Mouse (Mus musculus) ES-E14 (cell line): ENCODE data around the gene Arsk. TPM values are rescaled to one million over a fixed set of nuclear protein-coding genes. Genes with fewer than 3 reads are reported as not detected.

ENCODE experiments used
- DNase-seq: peaks from one replicate; pipeline ENCODE4 v3.0.0-alpha.2; 2013; ENCODE audit warnings: low read depth, low spot score
- H3K27ac ChIP-seq: 2 replicates; pipeline ENCODE4 v1.5.1; 2012; ENCODE audit warnings: low read depth, mild to moderate bottlenecking, low read length, moderate library complexity, mixed read lengths; ENCODE audit not compliant: poor library complexity, insufficient read depth, severe bottlenecking
- H3K36me3 ChIP-seq: 2 replicates; pipeline ENCODE4 v1.6.1; 2012; ENCODE audit warnings: mild to moderate bottlenecking, low read length, moderate library complexity, mixed read lengths; ENCODE audit not compliant: control insufficient read depth, poor library complexity, insufficient read depth, severe bottlenecking
- H3K4me1 ChIP-seq, 2 experiments: fragments of 150-350 bp in 1 of 2; sonication (generic) in 1 of 2; 2 replicates each; pipeline ENCODE4 v1.6.1; 2012; ENCODE audit warnings: low read length in 2 of 2, mild to moderate bottlenecking in 1 of 2, mixed read lengths in 1 of 2; ENCODE audit not compliant: control insufficient read depth in 2 of 2, insufficient read depth in 2 of 2, poor library complexity in 1 of 2
- H3K4me3 ChIP-seq, 2 experiments: fragments of 150-350 bp in 1 of 2; sonication (generic) in 1 of 2; 2 replicates each; pipeline ENCODE4 v1.5.1; 2012; ENCODE audit warnings: low read length in 2 of 2, low read depth in 1 of 2, mild to moderate bottlenecking in 1 of 2, mixed read lengths in 1 of 2; ENCODE audit not compliant: insufficient read depth in 1 of 2, poor library complexity in 1 of 2, severe bottlenecking in 1 of 2
- H3K9ac ChIP-seq: 2 replicates; pipeline ENCODE4 v1.6.1; 2012; ENCODE audit warnings: low read depth, mild to moderate bottlenecking, low read length, mixed read lengths; ENCODE audit not compliant: poor library complexity, insufficient read depth, severe bottlenecking
- H3K9me3 ChIP-seq: fragments of 150-350 bp; sonication (generic); 2 replicates; pipeline ENCODE4 v1.6.1; 2012; ENCODE audit warnings: low read depth, mild to moderate bottlenecking, low read length; ENCODE audit not compliant: control insufficient read depth, insufficient read depth
- CHD2 ChIP-seq: IDR thresholded peaks from 2 replicates; pipeline ENCODE4 v1.6.1; 2014; ENCODE audit warnings: mild to moderate bottlenecking, low read depth, low read length, inconsistent platforms
- HCFC1 ChIP-seq: IDR thresholded peaks from 2 replicates; pipeline ENCODE4 v1.6.1; 2012; ENCODE audit warnings: low read length, inconsistent platforms, borderline replicate concordance; ENCODE audit not compliant: insufficient read depth
- MAFK ChIP-seq: IDR thresholded peaks from 2 replicates; pipeline ENCODE4 v1.6.1; 2014; ENCODE audit warnings: mild to moderate bottlenecking, low read depth, low read length, inconsistent platforms; ENCODE audit not compliant: insufficient read depth
- ZC3H11A ChIP-seq: IDR thresholded peaks from 2 replicates; pipeline ENCODE4 v1.6.1; 2012; ENCODE audit warnings: low read depth, mild to moderate bottlenecking, inconsistent platforms, low read length, borderline replicate concordance
- ZNF384 ChIP-seq: IDR thresholded peaks from 2 replicates; pipeline ENCODE4 v1.6.1; 2012; ENCODE audit warnings: low read depth, low read length, inconsistent platforms
- in situ Hi-C, 2 experiments: fragments of 600-800 bp; cut with MboI; formaldehyde crosslinking; loops; one replicate each; pipeline ENCODE4 v1.15.1; 2025; ENCODE audit warnings: low sequenced_read_pairs in 2 of 2, inconsistent platforms in 1 of 2; ENCODE audit not compliant: unreplicated experiment in 2 of 2
- total RNA-seq: library from RNA; depleted of rRNA; stranded (reverse); fragments of 300-350 nt; gene quantifications from 2 replicates; pipeline ENCODE4 v1.2.3, GENCODE M21; 2012

Gene Arsk
- total RNA-seq, 1 experiment, result 8.3 TPM

DNA sequence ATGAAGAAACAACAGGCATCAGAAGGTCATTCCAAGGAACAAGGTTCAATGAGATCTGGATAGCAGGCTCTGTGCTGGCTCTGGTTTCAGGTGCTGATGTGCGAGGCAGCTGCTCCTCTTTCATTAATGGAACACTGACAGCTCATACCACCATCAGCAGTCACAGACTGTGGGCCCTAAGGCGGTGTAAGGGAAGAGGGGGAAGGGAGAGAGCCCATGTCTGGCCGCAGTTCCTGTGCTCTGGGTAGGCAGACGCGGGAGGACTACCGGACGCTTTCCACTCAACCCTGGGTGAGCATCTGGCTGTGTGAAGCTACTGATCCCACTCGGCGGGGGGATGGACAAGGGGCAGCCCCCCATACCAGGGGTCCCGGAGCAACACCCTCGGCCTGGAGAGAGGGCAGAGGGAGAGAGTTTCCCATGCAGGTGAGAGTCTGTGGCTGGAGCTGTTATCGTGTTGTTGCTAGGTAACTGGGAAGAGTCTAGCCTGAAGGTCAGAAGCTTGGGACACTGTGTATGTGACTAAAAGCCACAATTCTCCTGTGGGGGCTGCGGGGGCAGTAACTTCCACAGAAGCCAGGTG lies 34.0 kb downstream of the Arsk start:
- in situ Hi-C loops, result no loop called here
- DNase-seq, result no peak
- H3K27ac ChIP-seq, result no peak overlapping the region
- H3K9ac ChIP-seq, result no peak overlapping the region
- TF ChIP-seq ZNF384 (no peak), HCFC1 (no peak), ZC3H11A (no peak), MAFK (no peak), CHD2 (no peak)
- H3K4me1 ChIP-seq, result peaks cover 0 to 2% of the 10 kb centered on the region in 2 experiments; a peak in 1 of 4 replicates
- H3K9me3 ChIP-seq, result no peaks in the 10 kb centered on the region
- no peaks in the 10 kb centered on the region for H3K36me3 ChIP-seq
- peak overlapping the region; percentile 26 to 35; a peak in 1 of 4 replicates for H3K4me3 ChIP-seq

GRCm38 (mm10) chr13:76063548-76063947 lies 34.9 kb downstream of the Arsk start:
- no peak for DNase-seq
- H3K4me1 ChIP-seq, result peaks cover 0 to 2% of the 10 kb centered on the region in 2 experiments; a peak in 1 of 4 replicates
- H3K9me3 ChIP-seq, result no peaks in the 10 kb centered on the region
- no peak overlapping the region for H3K27ac ChIP-seq
- no peak overlapping the region for H3K4me3 ChIP-seq
- H3K36me3 ChIP-seq, result no peaks in the 10 kb centered on the region
- in situ Hi-C loops, result no loop called here
- H3K9ac ChIP-seq, result no peak overlapping the region
- TF ChIP-seq ZC3H11A (no peak), ZNF384 (no peak), MAFK (no peak), CHD2 (no peak), HCFC1 (no peak)

DNA sequence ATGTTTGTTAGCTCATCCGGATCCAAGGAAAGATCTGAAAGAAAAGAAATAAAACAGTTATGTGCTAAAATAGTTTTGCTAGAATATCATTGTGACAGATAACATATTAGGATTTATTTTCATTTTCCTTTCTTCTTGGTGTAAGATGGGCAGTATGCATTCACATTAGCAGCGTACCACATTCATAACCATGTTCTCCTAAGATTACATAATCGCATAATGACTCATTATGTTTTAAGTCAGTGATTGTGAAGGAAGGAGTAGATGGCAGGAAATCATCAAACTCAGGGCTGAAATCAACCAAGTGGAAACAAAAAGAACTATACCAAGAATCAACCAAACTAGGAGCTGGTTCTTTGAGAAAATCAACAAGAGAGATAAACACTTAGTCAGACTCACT lies 35.9 kb downstream of the Arsk start:
- no peak for TF ChIP-seq MAFK
- TF ChIP-seq ZC3H11A, result no peak
- TF ChIP-seq ZNF384, result no peak
- no peak for TF ChIP-seq CHD2
- no peak for TF ChIP-seq HCFC1
- H3K9me3 ChIP-seq, result no peaks in the 10 kb centered on the region
- DNase-seq, result no peak
- no peaks in the 10 kb centered on the region for H3K36me3 ChIP-seq
- no peak overlapping the region for H3K27ac ChIP-seq
- H3K9ac ChIP-seq, result no peak overlapping the region
- H3K4me1 ChIP-seq, result peaks cover 0 to 2% of the 10 kb centered on the region in 2 experiments; a peak in 1 of 4 replicates
- in situ Hi-C loops, result no loop called here
- no peak overlapping the region for H3K4me3 ChIP-seq

- H3K4me1 ChIP-seq, result peaks cover 0 to 2% of the 10 kb centered on the region in 2 experiments; a peak in 1 of 4 replicates
- no peak overlapping the region for H3K27ac ChIP-seq
- no peak overlapping the region for H3K9ac ChIP-seq
- H3K9me3 ChIP-seq, result no peaks in the 10 kb centered on the region
- TF ChIP-seq HCFC1 (no peak), CHD2 (no peak), MAFK (no peak), ZC3H11A (no peak), ZNF384 (no peak)
- in situ Hi-C loops, result no loop called here
- no peaks in the 10 kb centered on the region for H3K36me3 ChIP-seq
- H3K4me3 ChIP-seq, result no peak overlapping the region
- DNase-seq, result no peak
Measured at GRCm38 (mm10) chr13:76062126-76062525, 36.3 kb downstream of the Arsk start.
